ENCODE assay signal across 10 mouse cellular contexts in the genomic region with DNA sequence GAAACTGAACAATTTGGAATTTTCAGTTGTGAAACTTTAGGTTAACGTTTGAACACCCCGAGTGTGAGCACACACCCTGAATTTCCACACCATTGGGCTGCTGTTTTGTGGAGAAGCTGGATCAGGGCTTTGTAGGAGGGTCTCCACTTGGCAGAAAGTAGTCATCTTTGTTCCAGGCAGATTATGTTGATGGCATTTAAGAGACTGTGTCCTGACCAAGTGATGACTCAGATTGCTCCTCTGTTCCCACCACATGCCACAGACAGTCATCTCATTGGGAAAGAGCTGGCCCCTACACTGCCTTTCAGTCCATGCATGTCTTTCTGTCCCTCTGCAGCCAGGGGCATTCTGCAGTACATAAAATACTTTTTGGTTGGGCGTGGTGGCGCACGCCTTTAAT. TPM values are rescaled to one million over a fixed set of nuclear protein-coding genes. Genes with fewer than 3 reads are reported as not detected.
DNase-seq lines count a peak whose midpoint lies in the region; ATAC-seq and TF ChIP-seq lines count a peak whose summit lies in the region.
"Had no signal": no experiment of that assay in that cellular context is flagged by ENCODE, and none has a peak within 500 bp of the region (broad histone marks: within the 10 kb centered on the region; RNA-seq: fewer than 3 reads in every experiment).

No protein-coding gene starts in this region.

- TF ChIP-seq EP300 in heart, postnatal 0 days (IDR thresholded peaks at IDR 0.05; ENCODE audit: low read depth) = no peak

- DNase-seq in heart, postnatal 0 days (ENCODE audit: low spot score) = no peak
- DNase-seq in heart, postnatal 36 days = no peak
- no peak for DNase-seq in spleen, adult 2 months (ENCODE audit: low read depth in 1 of 2, low spot score in 2 of 2)
- DNase-seq in spleen, postnatal 36 days (ENCODE audit: low spot score in 2 of 2) = no peak
- no peak for DNase-seq in hindbrain, postnatal 0 days (ENCODE audit: low spot score)
- DNase-seq in left cerebral cortex, postnatal 4 days = no peak
- DNase-seq in retina, postnatal 1 day = no peak

- no peak overlapping the region for H3K4me3 ChIP-seq in heart, postnatal 0 days (ENCODE audit: low read depth, low read length)
- no peak overlapping the region for H3K4me3 ChIP-seq in spleen, adult 2 months (ENCODE audit: extremely low read depth, insufficient read depth, insufficient read length)
- H3K4me3 ChIP-seq in hindbrain, postnatal 0 days (ENCODE audit: low read length) = no peak overlapping the region
- no peak overlapping the region for H3K4me3 ChIP-seq in stomach, embryonic 16.5 days (replicated peaks; ENCODE audit: low read length)

- 88% methylated on average over 5 of the region's 5 CpGs for WGBS in heart, postnatal 0 days
- WGBS in spleen, adult 2 months = 78% methylated on average over 5 of the region's 5 CpGs
- 90% methylated on average over 5 of the region's 5 CpGs for WGBS in hindbrain, postnatal 0 days
- 87% methylated on average over 5 of the region's 5 CpGs for WGBS in stomach, embryonic 16.5 days

- H3K27me3 ChIP-seq in heart, postnatal 0 days (ENCODE audit: control insufficient read depth, insufficient read depth, low read length) = no peaks in the 10 kb centered on the region
- H3K27me3 ChIP-seq in spleen, adult 2 months (ENCODE audit: control insufficient read depth, insufficient read depth, low read length) = no peaks in the 10 kb centered on the region
- no peaks in the 10 kb centered on the region for H3K27me3 ChIP-seq in hindbrain, postnatal 0 days (ENCODE audit: insufficient read depth, low read length)
- no peaks in the 10 kb centered on the region for H3K27me3 ChIP-seq in stomach, embryonic 16.5 days (ENCODE audit: control insufficient read depth, insufficient read depth, low read length)

- H3K9me3 ChIP-seq in heart, postnatal 0 days (replicated peaks; ENCODE audit: control insufficient read depth, low read length) = no peaks in the 10 kb centered on the region
- no peaks in the 10 kb centered on the region for H3K9me3 ChIP-seq in hindbrain, postnatal 0 days (ENCODE audit: low read length)
- no peaks in the 10 kb centered on the region for H3K9me3 ChIP-seq in stomach, embryonic 16.5 days (replicated peaks; ENCODE audit: control insufficient read depth, low read length)

- no peak for ATAC-seq in heart, postnatal 0 days (ENCODE audit: insufficient read depth, low read depth)
- ATAC-seq in hindbrain, postnatal 0 days = no peak
- no peak for ATAC-seq in stomach, embryonic 16.5 days (ENCODE audit: insufficient read depth, low FRiP score)

- intact Hi-C loops in heart, postnatal 36 days (cut with DNase I) = loop anchor here (2.0 to 5.0 kb wide), 2 partner anchors 137 to 214 kb away; no protein-coding TSS in a partner anchor
- intact Hi-C loops in left cerebral cortex, postnatal 4 days (cut with DNase I) = no loop called here

- TF ChIP-seq CTCF in heart, postnatal 0 days (IDR thresholded peaks at IDR 0.05; ENCODE audit: low read depth) = no peak
- no peak for TF ChIP-seq CTCF in spleen, adult 2 months (IDR thresholded peaks at IDR 0.05; ENCODE audit: extremely low read depth, insufficient read depth, insufficient read length, insufficient replicate concordance)
- TF ChIP-seq CTCF in hindbrain, postnatal 0 days (IDR thresholded peaks at IDR 0.05; ENCODE audit: low read depth) = no peak

- no peak overlapping the region for H3K9ac ChIP-seq in heart, postnatal 0 days (replicated peaks; ENCODE audit: low read depth, low read length)
- no peak overlapping the region for H3K9ac ChIP-seq in hindbrain, postnatal 0 days (replicated peaks; ENCODE audit: low read length)
- H3K9ac ChIP-seq in stomach, embryonic 16.5 days (ENCODE audit: low read length) = no peak overlapping the region

- peak overlapping the region; percentile 99 for H3K27ac ChIP-seq in heart, postnatal 0 days (ENCODE audit: low read depth)
- H3K27ac ChIP-seq in spleen, adult 2 months (ENCODE audit: insufficient read depth, low read length) = peak overlapping the region; percentile 99
- peak overlapping the region; percentile 96; the same call in 1 of the 2 replicates for H3K27ac ChIP-seq in hindbrain, postnatal 0 days
- peak overlapping the region; percentile 99 for H3K27ac ChIP-seq in stomach, embryonic 16.5 days (ENCODE audit: low read length)

- TF ChIP-seq POLR2A in spleen, adult 2 months (IDR thresholded peaks at IDR 0.05; ENCODE audit: low read depth, low read length) = no peak

- no peaks in the 10 kb centered on the region for H3K36me3 ChIP-seq in heart, postnatal 0 days (replicated peaks; ENCODE audit: control insufficient read depth, insufficient read depth, low read length)
- H3K36me3 ChIP-seq in spleen, adult 2 months (ENCODE audit: control insufficient read depth, insufficient read depth, low read length) = no peaks in the 10 kb centered on the region
- no peaks in the 10 kb centered on the region for H3K36me3 ChIP-seq in hindbrain, postnatal 0 days (ENCODE audit: insufficient read depth, low read length)
- no peaks in the 10 kb centered on the region for H3K36me3 ChIP-seq in stomach, embryonic 16.5 days (ENCODE audit: control insufficient read depth, insufficient read depth, low read length)

- H3K4me1 ChIP-seq in heart, postnatal 0 days (ENCODE audit: control insufficient read depth, insufficient read depth) = peaks cover 16% of the 10 kb centered on the region
- H3K4me1 ChIP-seq in spleen, adult 2 months (ENCODE audit: control insufficient read depth, insufficient read depth, insufficient read length) = peaks cover 18% of the 10 kb centered on the region; the same call in 1 of the 2 replicates
- peaks cover 15% of the 10 kb centered on the region for H3K4me1 ChIP-seq in hindbrain, postnatal 0 days (ENCODE audit: insufficient read depth, low read length)
- peaks cover 13% of the 10 kb centered on the region for H3K4me1 ChIP-seq in stomach, embryonic 16.5 days (ENCODE audit: control insufficient read depth, insufficient read depth, low read length)

- H3K4me2 ChIP-seq in heart, postnatal 0 days (ENCODE audit: low read depth, low read length) = no peak overlapping the region
- no peak overlapping the region for H3K4me2 ChIP-seq in hindbrain, postnatal 0 days (ENCODE audit: low read depth, low read length)
- H3K4me2 ChIP-seq in stomach, embryonic 16.5 days (ENCODE audit: low read depth, low read length) = no peak overlapping the region

RNA-seq across cellular contexts. Expression of a gene that starts 1.6 kb away (rescaled TPM):
- total RNA-seq in heart, postnatal 0 days (2014; rRNA removed; ENCODE audit: low replicate concordance) = 40.7 and 47.4 TPM in 2 replicates
- polyA plus RNA-seq in heart, postnatal 0 days (2015; fragmentation: Nextera tagmentation; extraction: Ambion mirVana) = 26.0 and 26.5 TPM in 2 replicates
- total RNA-seq in heart, postnatal 36 days (2021) = 10 to 100 TPM; 49.2 to 58.7 TPM
- 72.0 and 89.0 TPM in 2 replicates for polyA plus RNA-seq in spleen, adult 2 months (2012; rRNA removed)
- 30.7 and 34.0 TPM in 2 replicates for total RNA-seq in hindbrain, postnatal 0 days (2014; rRNA removed)
- polyA plus RNA-seq in hindbrain, postnatal 0 days (2015; fragmentation: Nextera tagmentation; extraction: Ambion mirVana) = 26.9 and 28.0 TPM in 2 replicates
- polyA plus RNA-seq in stomach, embryonic 16.5 days (2015; fragmentation: Nextera tagmentation; extraction: Ambion mirVana) = 29.1 and 30.8 TPM in 2 replicates
- total RNA-seq in left cerebral cortex, postnatal 4 days (2021) = 10 to 100 TPM; 72.3 to 73.5 TPM

RNA-seq across cellular contexts. Expression of a gene that starts 23.7 kb away (rescaled TPM):
- total RNA-seq in heart, postnatal 0 days (2014; rRNA removed; ENCODE audit: low replicate concordance) = not detected in 2 replicates
- 0.11 and 0.15 TPM in 2 replicates for polyA plus RNA-seq in heart, postnatal 0 days (2015; fragmentation: Nextera tagmentation; extraction: Ambion mirVana)
- not detected for total RNA-seq in heart, postnatal 36 days (2021)
- not detected in 2 replicates for polyA plus RNA-seq in spleen, adult 2 months (2012; rRNA removed)
- total RNA-seq in hindbrain, postnatal 0 days (2014; rRNA removed) = not detected in 2 replicates
- polyA plus RNA-seq in hindbrain, postnatal 0 days (2015; fragmentation: Nextera tagmentation; extraction: Ambion mirVana) = not detected in 2 replicates
- not detected in 2 replicates for polyA plus RNA-seq in stomach, embryonic 16.5 days (2015; fragmentation: Nextera tagmentation; extraction: Ambion mirVana)
- total RNA-seq in left cerebral cortex, postnatal 4 days (2021) = not detected
- total RNA-seq: gastrocnemius, postnatal 25 days; left cerebral cortex, postnatal 25 days had no signal
